Mouse (Mus musculus) thymus, adult 18-20 months (tissue): Measurements from ENCODE around the gene Slc39a12.

Experiments
- DNase-seq, 2 experiments: peaks; one replicate each; pipeline ENCODE4 v3.0.0; 2022; ENCODE audit warnings: mixed read lengths in 2 of 2

The Slc39a12 gene

GRCm38 (mm10) chr2:14388162-14388561 lies at the start of gene Slc39a12:
Slc39a12 (plus strand) TSS chr2:14388316.
- DNase-seq, result no peak

DNA sequence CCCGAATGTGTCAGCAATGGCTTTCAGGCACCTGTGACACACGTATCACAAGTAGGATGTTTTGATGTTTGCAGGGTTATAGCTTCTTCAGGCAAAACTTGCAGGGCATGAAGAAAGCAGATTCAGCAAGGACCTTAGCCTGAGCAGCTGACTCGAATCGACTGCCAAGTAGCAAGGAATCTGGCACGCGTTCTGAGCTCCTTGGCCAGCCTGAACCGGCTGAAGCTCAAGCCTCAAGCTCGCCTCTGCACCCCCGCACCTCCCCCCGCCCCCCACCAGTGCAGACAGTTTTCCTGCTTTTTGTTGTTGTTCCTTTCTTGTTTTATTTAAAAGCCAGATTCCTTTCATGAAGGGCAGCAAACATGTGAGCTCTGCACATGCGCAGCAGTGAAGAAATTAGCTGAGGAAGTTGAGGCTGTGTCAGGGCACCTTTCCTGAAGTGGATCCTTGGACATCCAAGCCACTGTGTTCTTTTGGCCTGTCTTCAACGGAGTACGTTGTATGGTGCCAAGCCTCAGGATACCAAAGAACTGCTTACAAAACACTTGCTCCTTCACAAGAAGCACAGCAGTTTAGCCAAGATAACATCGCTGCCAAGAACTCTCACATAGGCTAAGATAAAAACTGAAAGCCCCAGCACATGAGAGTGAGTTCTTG lies 46.3 kb upstream of the Slc39a12 start:
- peak in 1 of 2 experiments; percentile 1 for DNase-seq

GRCm38 (mm10) chr2:14342309-14342839 lies 45.7 kb upstream of the Slc39a12 start:
- no peak for DNase-seq

DNA sequence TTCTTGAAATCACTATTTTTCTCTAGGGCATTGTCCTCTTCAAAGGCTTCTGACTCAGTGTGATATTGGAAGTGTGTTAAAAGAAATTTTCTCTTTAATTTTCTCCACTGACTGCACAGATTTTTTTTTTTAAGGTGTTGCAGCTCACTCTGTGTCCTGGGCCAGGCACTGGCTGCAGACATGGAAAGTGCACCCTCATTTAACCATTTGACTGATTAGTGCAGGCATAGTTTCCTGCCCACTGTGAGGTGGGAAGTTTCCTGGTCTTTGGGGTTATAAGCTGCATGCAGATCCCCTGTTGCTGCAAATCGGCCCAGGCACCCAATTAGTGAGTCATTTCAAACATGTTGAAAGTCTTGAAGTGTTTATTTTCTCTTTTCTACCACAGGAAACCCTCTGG lies 740 bp downstream of the Slc39a12 start:
- DNase-seq, result no peak

- no peak for DNase-seq
Observed at GRCm38 (mm10) chr2:14390900-14391299, 2.8 kb downstream of the Slc39a12 start.

- DNase-seq, result no peak
Observed at GRCm38 (mm10) chr2:14403000-14403399, 14.9 kb downstream of the Slc39a12 start.

DNA sequence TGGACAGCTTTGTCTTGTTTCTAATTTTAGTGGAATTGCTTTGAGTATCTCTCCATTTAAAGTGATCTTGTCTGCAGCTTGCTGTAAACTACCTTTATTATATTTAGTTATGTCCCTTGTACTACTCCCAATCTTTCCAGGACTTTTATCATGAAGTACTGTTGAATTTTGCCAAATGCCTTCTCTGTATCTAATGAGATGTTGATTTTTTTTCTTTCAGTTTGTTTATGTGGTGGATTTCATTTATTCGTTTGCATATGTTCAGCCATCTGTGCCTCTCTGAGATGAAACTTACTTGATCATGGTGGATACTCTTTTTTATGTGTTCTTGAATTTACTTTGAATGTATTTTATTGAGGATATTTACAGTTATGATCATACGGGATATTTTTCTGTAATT lies 40.9 kb downstream of the Slc39a12 start:
- DNase-seq, result no peak

DNA sequence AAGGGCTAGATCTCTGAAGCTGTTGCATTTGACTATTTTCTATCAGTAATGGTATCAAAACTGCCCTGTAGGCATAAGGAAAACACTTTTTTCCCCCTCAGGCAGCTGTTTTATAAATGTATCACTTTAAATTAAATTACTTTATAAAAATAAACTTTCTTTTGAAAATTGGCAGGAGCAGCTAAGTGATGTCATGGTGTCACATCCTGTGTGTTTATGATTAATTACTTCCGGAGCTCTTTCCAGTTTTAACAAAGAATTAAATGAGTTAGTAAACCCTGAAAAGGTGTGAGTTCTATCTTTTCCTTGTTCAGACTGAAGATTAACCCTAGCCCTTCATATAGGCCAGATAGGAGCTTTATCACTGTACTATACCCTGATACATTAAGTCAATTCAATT lies 59.2 kb downstream of the Slc39a12 start:
- no peak for DNase-seq

GRCm38 (mm10) chr2:14450866-14451265 lies 62.8 kb downstream of the Slc39a12 start:
- DNase-seq, result no peak

DNA sequence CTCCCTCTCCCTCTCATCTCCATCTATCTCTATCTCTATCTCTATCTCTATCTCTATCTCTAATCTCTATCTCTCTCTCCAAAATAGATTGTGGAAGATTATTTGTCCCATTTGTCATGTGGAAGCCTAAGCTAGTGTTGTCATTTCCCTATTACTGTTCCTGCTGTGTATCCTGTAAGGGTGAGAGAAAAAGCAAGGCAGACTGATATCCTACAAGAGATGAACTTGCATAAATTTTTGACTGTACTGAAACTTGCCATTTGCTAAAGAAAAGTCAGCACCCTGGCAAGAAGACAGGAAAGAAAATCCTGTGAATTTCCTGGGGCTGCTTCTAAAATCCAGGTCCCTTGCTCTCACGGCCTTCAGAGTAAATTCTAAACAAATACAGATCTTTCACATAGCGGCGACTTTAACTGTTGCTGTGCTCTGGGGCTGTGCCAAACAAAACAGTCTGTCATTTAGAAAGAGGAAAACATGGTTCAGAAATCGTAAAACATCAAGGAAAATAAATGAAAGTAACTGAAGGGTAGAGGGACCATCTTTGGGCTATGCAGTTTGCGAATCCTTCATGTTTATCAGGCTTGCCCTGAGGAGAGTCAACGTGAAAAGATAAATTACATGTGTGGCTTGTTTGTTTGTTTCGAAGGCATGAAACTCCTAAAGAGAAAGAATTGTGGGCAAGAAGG lies 67.0 kb downstream of the Slc39a12 start:
- DNase-seq, result no peak

GRCm38 (mm10) chr2:14464438-14464837 lies 76.3 kb downstream of the Slc39a12 start:
- DNase-seq, result no peak

DNA sequence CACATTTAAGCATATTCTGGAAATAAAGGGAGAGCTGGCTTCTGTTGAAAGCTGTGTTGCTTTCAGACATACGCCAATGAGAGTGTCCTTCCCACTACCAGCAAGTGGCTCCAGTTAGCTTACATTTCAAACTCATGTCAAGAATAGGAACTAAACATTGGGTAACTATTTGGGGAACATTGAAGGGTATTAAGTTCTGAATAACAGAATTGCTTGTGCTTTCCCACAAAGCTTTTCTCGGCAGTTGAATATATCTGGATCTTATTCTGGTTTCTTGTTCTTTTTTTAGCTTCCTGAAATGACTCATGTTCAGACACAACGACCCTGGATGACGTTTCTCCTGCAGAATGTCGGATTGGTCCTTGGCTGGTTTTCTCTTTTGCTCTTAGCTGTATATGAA lies 106.0 kb downstream of the Slc39a12 start:
- no peak for DNase-seq

DNA sequence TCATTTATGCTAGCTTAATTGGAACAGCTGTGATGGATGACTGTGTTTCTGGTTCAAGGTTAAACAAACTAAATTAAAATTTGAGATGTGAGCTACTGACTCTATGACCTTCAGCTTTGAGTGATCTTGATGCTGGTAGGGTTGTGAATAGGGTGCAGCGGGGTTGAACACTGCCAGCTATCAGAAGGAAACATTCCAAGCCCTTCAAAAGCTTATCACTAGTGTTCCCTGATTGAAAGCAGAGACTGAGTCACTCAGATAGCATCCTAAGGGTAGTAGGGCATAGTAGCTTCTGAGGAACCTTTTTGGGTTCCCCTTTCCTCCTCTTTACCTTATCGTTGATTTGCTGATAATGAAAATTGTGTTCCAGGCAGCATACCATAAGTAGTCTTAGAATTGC lies 108.0 kb downstream of the Slc39a12 start:
- no peak for DNase-seq

GRCm38 (mm10) chr2:14502482-14502881 lies 114.4 kb downstream of the Slc39a12 start:
- no peak for DNase-seq

DNA sequence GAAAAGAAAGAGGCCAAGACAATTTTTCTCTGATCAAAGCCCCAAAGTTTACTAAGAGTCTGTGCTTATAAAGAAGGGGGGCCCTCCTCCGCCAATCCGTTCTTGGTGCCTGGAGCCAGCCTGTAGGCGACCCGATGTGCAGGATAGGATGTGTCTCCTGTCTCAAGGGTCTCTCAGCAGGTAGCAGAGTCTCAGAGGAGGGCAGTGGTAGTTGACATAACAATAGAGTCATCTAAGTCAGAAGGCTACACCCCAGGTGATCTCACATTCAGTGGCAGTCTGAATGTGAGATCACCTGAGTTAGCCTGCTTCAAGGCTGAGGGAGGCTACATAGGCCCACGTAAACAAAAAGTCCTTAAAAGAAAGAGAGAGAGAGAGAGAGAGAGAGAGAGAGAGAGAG lies 130.1 kb downstream of the Slc39a12 start:
- DNase-seq, result no peak

- no peak for DNase-seq
Observed at GRCm38 (mm10) chr2:14534325-14535077, 146.4 kb downstream of the Slc39a12 start.

GRCm38 (mm10) chr2:14535246-14535671 lies 147.1 kb downstream of the Slc39a12 start:
- no peak for DNase-seq

DNA sequence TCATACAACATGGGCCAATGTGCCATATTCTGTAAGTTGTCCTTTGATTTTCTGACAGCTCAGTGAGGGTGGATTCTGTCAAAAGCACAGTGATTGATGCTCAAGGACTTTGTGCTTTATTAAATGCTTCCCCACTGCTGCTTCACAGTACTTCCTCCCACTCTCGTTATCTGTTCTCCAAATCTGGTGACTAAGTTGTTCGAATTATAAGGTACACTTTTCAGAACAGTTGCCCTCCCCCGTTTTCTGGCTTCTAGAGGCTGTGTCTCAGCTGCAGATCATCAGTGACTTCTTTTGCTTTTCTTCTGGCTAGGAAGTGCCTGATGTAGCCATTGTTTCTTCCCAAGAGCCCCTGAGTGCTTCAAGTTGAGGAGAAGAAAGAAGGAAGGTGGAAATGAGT lies 149.7 kb downstream of the Slc39a12 start:
- no peak for DNase-seq

DNA sequence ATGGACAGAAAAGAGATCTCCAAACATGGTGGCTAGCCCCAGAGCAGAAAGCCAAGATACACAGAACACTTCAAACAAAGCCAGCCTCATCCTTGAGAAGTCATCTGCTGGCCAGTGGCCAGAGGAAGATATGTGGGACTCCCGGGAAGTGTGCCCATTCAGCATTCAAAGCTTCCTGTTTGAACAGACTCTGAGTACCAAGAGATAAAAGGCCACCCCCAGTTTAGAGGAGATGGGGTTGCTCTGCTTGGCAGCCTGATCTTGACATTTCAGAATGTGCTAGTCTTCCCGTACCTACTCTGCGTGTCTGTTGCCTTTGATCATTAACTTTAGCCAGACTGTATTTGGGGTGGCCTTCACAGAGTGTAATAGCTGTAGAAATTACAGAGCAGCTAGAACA lies 155.2 kb downstream of the Slc39a12 start:
- DNase-seq, result no peak

DNA sequence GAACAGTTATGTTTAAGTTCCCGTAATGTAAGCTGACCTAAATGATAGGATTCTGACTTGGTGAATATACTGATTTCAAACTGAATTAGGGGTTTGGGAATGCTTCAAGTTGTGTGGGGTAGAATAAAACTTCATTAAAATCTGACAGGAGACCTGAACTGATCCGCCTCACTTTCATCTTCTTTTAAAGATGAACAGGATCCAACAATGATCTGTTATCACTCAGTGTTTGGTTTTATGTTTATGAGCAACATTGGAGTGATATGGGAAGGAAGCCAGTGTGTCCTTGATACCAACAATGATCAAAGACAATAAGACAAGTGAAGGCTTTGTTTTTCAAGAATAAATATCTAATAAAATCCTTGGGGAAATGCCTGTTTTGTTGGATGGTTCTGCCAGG lies 155.7 kb downstream of the Slc39a12 start:
- DNase-seq, result no peak
